Comparison of ENCODE assay signal across 12 mouse cellular contexts in genomic region chr7:132284048-132284737, GRCm38 (mm10). TPM values are rescaled to one million over a fixed set of nuclear protein-coding genes. Genes with fewer than 3 reads are reported as not detected.
DNase-seq lines count a peak whose midpoint lies in the region; ATAC-seq lines count a peak whose summit lies in the region.
"Had no signal": no experiment of that assay in that cellular context is flagged by ENCODE, and none has a peak within 500 bp of the region (broad histone marks: within the 10 kb centered on the region; RNA-seq: fewer than 3 reads in every experiment).

No protein-coding gene starts in this region.

- H3K27me3 ChIP-seq in embryonic facial prominence, embryonic 10.5 days (replicated peaks; ENCODE audit: low read depth, poor library complexity, severe bottlenecking): peaks cover 4% of the 10 kb centered on the region; the same call in 1 of the 2 replicates
- H3K27me3 ChIP-seq in hindbrain, embryonic 13.5 days: no peaks in the 10 kb centered on the region
- no peaks in the 10 kb centered on the region for H3K27me3 ChIP-seq in midbrain, embryonic 15.5 days (replicated peaks)
- H3K27me3 ChIP-seq: liver, embryonic 15.5 days; Patski had no signal

- H3K9me3 ChIP-seq in embryonic facial prominence, embryonic 10.5 days: no peaks in the 10 kb centered on the region
- no peaks in the 10 kb centered on the region for H3K9me3 ChIP-seq in hindbrain, embryonic 13.5 days
- H3K9me3 ChIP-seq in midbrain, embryonic 15.5 days: no peaks in the 10 kb centered on the region
- H3K9me3 ChIP-seq: liver, embryonic 15.5 days had no signal

- H3K4me1 ChIP-seq in embryonic facial prominence, embryonic 10.5 days: peaks cover 52% of the 10 kb centered on the region
- H3K4me1 ChIP-seq in hindbrain, embryonic 13.5 days (replicated peaks): peaks cover 80% of the 10 kb centered on the region
- H3K4me1 ChIP-seq in midbrain, embryonic 15.5 days: peaks cover 37% of the 10 kb centered on the region

- no peaks in the 10 kb centered on the region for H3K36me3 ChIP-seq in embryonic facial prominence, embryonic 10.5 days (replicated peaks)
- H3K36me3 ChIP-seq in hindbrain, embryonic 13.5 days: no peaks in the 10 kb centered on the region
- H3K36me3 ChIP-seq in midbrain, embryonic 15.5 days (replicated peaks): no peaks in the 10 kb centered on the region
- H3K36me3 ChIP-seq: liver, embryonic 15.5 days had no signal

- DNase-seq in layer of hippocampus, adult 11-12 months (ENCODE audit: low spot score): peak; percentile 66
- DNase-seq in layer of hippocampus, adult 9-10 months (ENCODE audit: low spot score): no peak
- no peak for DNase-seq in embryonic facial prominence, embryonic 10.5 days (ENCODE audit: low spot score)
- DNase-seq in cerebellum, postnatal 14 days: no peak
- DNase-seq in cerebellum, postnatal 10 days: no peak
- DNase-seq: B cell, adult 2 months; gastrocnemius, postnatal 25 days had no signal

- H3K4me3 ChIP-seq in embryonic facial prominence, embryonic 10.5 days: no peak overlapping the region
- H3K4me3 ChIP-seq in hindbrain, embryonic 13.5 days: no peak overlapping the region
- H3K4me3 ChIP-seq in midbrain, embryonic 15.5 days: no peak overlapping the region
- H3K4me3 ChIP-seq: liver, embryonic 15.5 days had no signal

- no peak; the same call in 1 of the 2 replicates for ATAC-seq in hindbrain, embryonic 13.5 days (ENCODE audit: low FRiP score)
- ATAC-seq in midbrain, embryonic 15.5 days (replicated peaks): 0 out of 2 replicates have a peak, but pooled peaks have one; percentile 42
- ATAC-seq in CD4-positive, CD25-positive, alpha-beta regulatory T cell, adult 4 months: no peak
- ATAC-seq: Patski had no signal

- no peak overlapping the region for H3K4me2 ChIP-seq in hindbrain, embryonic 13.5 days
- no peak overlapping the region for H3K4me2 ChIP-seq in midbrain, embryonic 15.5 days
- H3K4me2 ChIP-seq: liver, embryonic 15.5 days had no signal

- H3K27ac ChIP-seq in embryonic facial prominence, embryonic 10.5 days (replicated peaks): peak overlapping the region; percentile 54
- peak overlapping the region; percentile 83 for H3K27ac ChIP-seq in hindbrain, embryonic 13.5 days
- H3K27ac ChIP-seq in midbrain, embryonic 15.5 days: peak overlapping the region; percentile 48; the same call in 1 of the 2 replicates
- H3K27ac ChIP-seq: liver, embryonic 15.5 days had no signal

- 83% methylated on average over 7 of the region's 7 CpGs for WGBS in embryonic facial prominence, embryonic 10.5 days
- 24% methylated on average over 7 of the region's 7 CpGs for WGBS in hindbrain, embryonic 13.5 days
- WGBS in midbrain, embryonic 15.5 days: 29% methylated on average over 7 of the region's 7 CpGs

- 0 out of 2 replicates have a peak overlapping the region, but pooled peaks have one; percentile 49 for H3K9ac ChIP-seq in hindbrain, embryonic 13.5 days
- H3K9ac ChIP-seq in midbrain, embryonic 15.5 days: no peak overlapping the region
- H3K9ac ChIP-seq: liver, embryonic 15.5 days had no signal

RNA-seq across cellular contexts. Expression of gene Chst15, which starts 32.8 kb away (rescaled TPM):
- 11.8 and 12.7 TPM in 2 replicates for polyA plus RNA-seq in embryonic facial prominence, embryonic 10.5 days (2016; fragmentation: Nextera tagmentation; extraction: Ambion mirVana)
- 22.2 and 24.4 TPM in 2 replicates for polyA plus RNA-seq in hindbrain, embryonic 13.5 days (2015; fragmentation: Nextera tagmentation; extraction: Ambion mirVana)
- 13.5 and 14.4 TPM in 2 replicates for polyA plus RNA-seq in midbrain, embryonic 15.5 days (2015; fragmentation: Nextera tagmentation; extraction: Ambion mirVana)
- polyA plus RNA-seq in CD4-positive, CD25-positive, alpha-beta regulatory T cell, adult 4 months (2017; shearing (Covaris generic)): 1 to 10 TPM; 6.0 to 9.2 TPM
